Mouse (Mus musculus) liver, embryonic 11.5 days (tissue): Measurements from ENCODE around the gene Sp9. TPM values are rescaled to one million over a fixed set of nuclear protein-coding genes. Genes with fewer than 3 reads are reported as not detected.

ENCODE experiments used
- ATAC-seq: fragments of 200-750 bp; cut with Nextera tagmentation; replicated peaks from 2 replicates; pipeline ENCODE4 v1.8.0; 2017; ENCODE audit warnings: moderate number of reproducible peaks, mild to moderate bottlenecking, moderate TSS enrichment, moderate library complexity; ENCODE audit not compliant: low FRiP score
- DNase-seq: peaks from one replicate; pipeline ENCODE4 v3.0.0-alpha.2; 2017; ENCODE audit warnings: low spot score
- H3K27ac ChIP-seq: fragments of 300-500 bp; sonication (generic); 2 replicates; pipeline ENCODE4 v1.5.1; 2014; ENCODE audit warnings: mild to moderate bottlenecking, low read depth, low read length, control low read depth
- H3K27me3 ChIP-seq: fragments of 300-500 bp; sonication (generic); replicated peaks from 2 replicates; pipeline ENCODE4 v1.6.1; 2014; ENCODE audit warnings: low read length, mixed read lengths; ENCODE audit not compliant: control insufficient read depth, insufficient read depth
- H3K36me3 ChIP-seq: fragments of 300-500 bp; sonication (generic); 2 replicates; pipeline ENCODE4 v1.6.1; 2014; ENCODE audit warnings: mild to moderate bottlenecking, low read length, moderate library complexity, mixed read lengths; ENCODE audit not compliant: control insufficient read depth, insufficient read depth
- H3K4me1 ChIP-seq: fragments of 300-500 bp; sonication (generic); replicated peaks from 2 replicates; pipeline ENCODE4 v1.6.1; 2014; ENCODE audit warnings: low read length, mixed read lengths; ENCODE audit not compliant: control insufficient read depth, insufficient read depth
- H3K4me2 ChIP-seq: fragments of 300-500 bp; sonication (generic); 2 replicates; pipeline ENCODE4 v1.6.1; 2014; ENCODE audit warnings: mild to moderate bottlenecking, control low read depth, moderate library complexity
- H3K4me3 ChIP-seq: fragments of 300-500 bp; sonication (generic); 2 replicates; pipeline ENCODE4 v1.5.1; 2014; ENCODE audit warnings: low read depth, low read length, control low read depth
- H3K9ac ChIP-seq: fragments of 300-500 bp; sonication (generic); 2 replicates; pipeline ENCODE4 v1.6.1; 2014; ENCODE audit warnings: low read depth, low read length, control low read depth
- H3K9me3 ChIP-seq: fragments of 300-500 bp; sonication (generic); 2 replicates; pipeline ENCODE4 v1.6.1; 2016; ENCODE audit warnings: low read length, inconsistent platforms, mixed read lengths; ENCODE audit not compliant: control insufficient read depth
- WGBS: fragments of 180-500 bp; shearing (Covaris S2); extraction: QIAGEN DNeasy Blood & Tissue Kit; methylation state at CpG from one replicate; pipeline ENCODE4 v1.1.7; 2014; 5-methylcytosine and 5-hydroxymethylcytosine counted together
- polyA plus RNA-seq: library from polyadenylated mRNA; unstranded; fragments of >200 nt; fragmentation: Nextera tagmentation; extraction: Ambion mirVana; gene quantifications from 2 replicates; pipeline ENCODE4 v1.2.1, GENCODE M21; 2014

Gene Sp9
- polyA plus RNA-seq, 1 experiment from 2014 or later: 0.05 TPM

- H3K36me3 ChIP-seq: no peaks in the 10 kb centered on the region
- WGBS: 2% methylated on average over 20 of the region's 20 CpGs
- H3K4me1 ChIP-seq: peaks cover 16% of the 10 kb centered on the region
- H3K4me2 ChIP-seq: peak overlapping the region; percentile 56
- DNase-seq (peak; percentile 81), ATAC-seq (no peak)
- no peak overlapping the region for H3K27ac ChIP-seq
- no peak overlapping the region for H3K9ac ChIP-seq
- H3K4me3 ChIP-seq: peak overlapping the region; percentile 28; the same call in 1 of the 2 replicates
- no peaks in the 10 kb centered on the region for H3K9me3 ChIP-seq
- H3K27me3 ChIP-seq: peaks cover 82% of the 10 kb centered on the region
Observed at GRCm38 (mm10) chr2:73278131-73278854, 6.6 kb downstream of the Sp9 start.

GRCm38 (mm10) chr2:73278869-73279268 is 7.1 kb downstream of the Sp9 start:
- no peak overlapping the region for H3K27ac ChIP-seq
- H3K27me3 ChIP-seq: peaks cover 76% of the 10 kb centered on the region
- no peak overlapping the region for H3K9ac ChIP-seq
- no peak for DNase-seq
- H3K36me3 ChIP-seq: no peaks in the 10 kb centered on the region
- 2% methylated on average over 17 of the region's 17 CpGs for WGBS
- H3K4me1 ChIP-seq: peaks cover 11% of the 10 kb centered on the region
- peak overlapping the region; percentile 56 for H3K4me2 ChIP-seq
- no peaks in the 10 kb centered on the region for H3K9me3 ChIP-seq
- no peak; the same call in 1 of the 2 replicates for ATAC-seq
- peak overlapping the region; percentile 28 for H3K4me3 ChIP-seq

GRCm38 (mm10) chr2:73279271-73280038 is 7.7 kb downstream of the Sp9 start:
- no peak for DNase-seq

GRCm38 (mm10) chr2:73280356-73281047 is 8.8 kb downstream of the Sp9 start:
- Histone ChIP-seq H3K27ac (no peak overlapping the region), H3K9me3 (no peaks in the 10 kb centered on the region), H3K27me3 (peaks cover 66% of the 10 kb centered on the region), H3K4me2 (peak overlapping the region; percentile 51), H3K4me1 (peaks cover 8% of the 10 kb centered on the region), H3K9ac (no peak overlapping the region), H3K4me3 (peak overlapping the region; percentile 31), H3K36me3 (no peaks in the 10 kb centered on the region)
- no peak for DNase-seq
- 3% methylated on average over 33 of the region's 33 CpGs for WGBS
- no peak for ATAC-seq

More at GRCm38 (mm10) chr2:73279271-73280038, 7.7 kb downstream of the Sp9 start:
- H3K4me3 ChIP-seq: peak overlapping the region; percentile 28
- 2% methylated on average over 30 of the region's 31 CpGs for WGBS
- H3K36me3 ChIP-seq: no peaks in the 10 kb centered on the region
- peaks cover 70% of the 10 kb centered on the region for H3K27me3 ChIP-seq
- H3K4me1 ChIP-seq: peaks cover 8% of the 10 kb centered on the region
- H3K27ac ChIP-seq: no peak overlapping the region
- no peak for ATAC-seq
- peak overlapping the region; percentile 56 for H3K4me2 ChIP-seq
- H3K9ac ChIP-seq: no peak overlapping the region
- no peaks in the 10 kb centered on the region for H3K9me3 ChIP-seq

DNA sequence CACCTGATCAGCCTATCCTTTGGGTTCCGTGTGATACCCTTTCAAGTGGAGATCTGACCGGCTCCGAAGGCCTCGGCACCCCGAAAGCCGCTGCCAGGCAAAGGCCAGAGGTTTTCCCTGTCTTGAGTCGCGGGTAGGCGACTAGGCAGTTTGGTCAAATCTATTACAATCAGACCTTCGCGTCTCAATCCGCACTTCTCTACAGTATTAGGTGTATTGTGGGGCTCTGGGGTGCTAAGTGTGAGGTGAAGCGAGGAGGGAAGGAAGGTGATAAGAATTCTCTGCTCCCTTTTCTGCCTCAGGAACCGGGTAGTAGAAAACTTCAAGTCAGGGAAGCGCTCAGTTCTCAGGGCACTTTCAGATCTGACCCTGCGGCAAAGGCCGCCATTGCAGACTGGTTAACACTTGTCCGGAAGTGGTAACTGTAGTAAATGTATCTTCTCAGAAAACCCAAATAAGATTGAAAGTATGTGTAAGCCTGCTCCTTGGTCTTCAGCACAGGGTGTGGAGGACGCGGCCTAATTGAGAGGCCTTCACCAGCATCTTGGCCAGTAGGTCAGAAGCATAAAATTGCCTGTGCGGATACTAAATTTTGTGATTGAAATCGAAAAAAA is 9.4 kb downstream of the Sp9 start:
- Histone ChIP-seq H3K4me2 (peak overlapping the region; percentile 51), H3K4me3 (peak overlapping the region; percentile 31; the same call in 1 of the 2 replicates), H3K36me3 (no peaks in the 10 kb centered on the region), H3K27me3 (peaks cover 59% of the 10 kb centered on the region), H3K27ac (no peak overlapping the region), H3K9me3 (no peaks in the 10 kb centered on the region), H3K9ac (no peak overlapping the region), H3K4me1 (peaks cover 8% of the 10 kb centered on the region)
- 10% methylated on average over 22 of the region's 22 CpGs for WGBS
- DNase-seq: peak; percentile 46
- ATAC-seq: no peak

- Histone ChIP-seq H3K9ac (no peak overlapping the region), H3K4me1 (peaks cover 8% of the 10 kb centered on the region), H3K9me3 (no peaks in the 10 kb centered on the region), H3K36me3 (no peaks in the 10 kb centered on the region), H3K27ac (no peak overlapping the region), H3K4me2 (no peak overlapping the region; the same call in 1 of the 2 replicates), H3K4me3 (no peak overlapping the region), H3K27me3 (peaks cover 54% of the 10 kb centered on the region)
- ATAC-seq (no peak), DNase-seq (no peak)
- 11% methylated on average over 7 of the region's 7 CpGs for WGBS
Observed at GRCm38 (mm10) chr2:73281707-73282106, 10.0 kb downstream of the Sp9 start.

GRCm38 (mm10) chr2:73285630-73286029 is 13.9 kb downstream of the Sp9 start:
- H3K4me3 ChIP-seq: no peak overlapping the region
- no peak overlapping the region for H3K9ac ChIP-seq
- H3K4me1 ChIP-seq: peaks cover 3% of the 10 kb centered on the region; the same call in 1 of the 2 replicates
- H3K27ac ChIP-seq: no peak overlapping the region
- no peaks in the 10 kb centered on the region for H3K9me3 ChIP-seq
- no peak overlapping the region for H3K4me2 ChIP-seq
- ATAC-seq (no peak), DNase-seq (no peak)
- 13% methylated on average over 2 of the region's 2 CpGs for WGBS
- H3K36me3 ChIP-seq: no peaks in the 10 kb centered on the region
- peaks cover 18% of the 10 kb centered on the region for H3K27me3 ChIP-seq

GRCm38 (mm10) chr2:73291130-73291529 is 19.4 kb downstream of the Sp9 start:
- peaks cover 7% of the 10 kb centered on the region for H3K4me1 ChIP-seq

More at GRCm38 (mm10) chr2:73291130-73291529, 19.4 kb downstream of the Sp9 start:
- Histone ChIP-seq H3K4me3 (no peak overlapping the region), H3K9ac (no peak overlapping the region), H3K4me2 (no peak overlapping the region), H3K9me3 (no peaks in the 10 kb centered on the region), H3K27me3 (no peaks in the 10 kb centered on the region), H3K36me3 (peaks cover 2% of the 10 kb centered on the region; the same call in 1 of the 2 replicates), H3K27ac (no peak overlapping the region)
- no peak for DNase-seq
- WGBS: 87% methylated on average over 4 of the region's 4 CpGs
- no peak for ATAC-seq
